Mouse (Mus musculus) brain, embryonic 18.5 days (tissue): ENCODE measurements around the gene Ccdc51.

Experiments used
- DNase-seq: peaks from one replicate; pipeline ENCODE4 v3.0.0-alpha.2; 2012; ENCODE audit warnings: low read depth, low spot score

Ccdc51 gene

GRCm38 (mm10) chr9:109057543-109057942, 24.8 kb upstream of the Ccdc51 start:
- no peak for DNase-seq

- no peak for DNase-seq
These were observed 24.1 kb upstream of the Ccdc51 start for GRCm38 (mm10) chr9:109058006-109058765.

DNA sequence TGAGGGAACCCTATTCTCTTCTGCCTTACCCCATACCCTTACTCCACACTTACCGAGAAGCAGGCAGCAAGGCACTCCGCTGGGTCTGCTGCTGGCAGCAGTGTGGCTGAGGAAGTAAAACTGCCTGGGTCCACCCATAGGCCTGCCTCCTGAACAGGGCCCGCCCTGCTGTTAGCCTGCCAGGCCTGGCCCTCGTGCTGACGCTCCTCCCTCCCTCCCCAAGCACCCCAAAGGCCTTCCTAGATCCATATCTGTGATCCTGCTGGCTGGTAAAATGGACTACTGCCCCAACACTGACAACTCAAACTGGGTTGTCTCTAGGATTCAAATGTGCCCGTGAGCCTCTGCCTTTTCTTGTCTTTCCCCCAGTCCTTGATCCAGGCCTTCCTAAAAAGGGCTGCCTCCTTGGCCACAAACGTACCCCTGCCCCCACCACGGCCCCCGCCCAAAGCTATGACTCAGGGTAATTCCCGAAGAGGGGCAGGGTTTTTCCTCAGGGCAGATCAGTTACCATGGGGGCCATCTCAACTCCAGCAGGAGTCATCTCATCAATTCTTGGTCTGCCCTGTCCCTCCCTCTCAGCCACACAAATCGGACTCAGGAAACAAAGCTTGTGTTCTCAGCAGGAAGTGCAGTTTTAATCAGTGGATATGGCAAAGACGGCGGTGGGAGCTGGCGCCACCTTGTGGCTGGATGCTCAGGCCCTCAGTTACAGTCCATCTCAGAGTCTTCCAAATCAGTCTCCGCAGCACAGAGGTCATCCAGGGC, 23.0 kb upstream of the Ccdc51 start, which contains the start of gene Trex1:
TSS of gene Trex1 (minus strand) at position 599 of the 768 bp plus-strand sequence.
- DNase-seq = peak; percentile 50

DNA sequence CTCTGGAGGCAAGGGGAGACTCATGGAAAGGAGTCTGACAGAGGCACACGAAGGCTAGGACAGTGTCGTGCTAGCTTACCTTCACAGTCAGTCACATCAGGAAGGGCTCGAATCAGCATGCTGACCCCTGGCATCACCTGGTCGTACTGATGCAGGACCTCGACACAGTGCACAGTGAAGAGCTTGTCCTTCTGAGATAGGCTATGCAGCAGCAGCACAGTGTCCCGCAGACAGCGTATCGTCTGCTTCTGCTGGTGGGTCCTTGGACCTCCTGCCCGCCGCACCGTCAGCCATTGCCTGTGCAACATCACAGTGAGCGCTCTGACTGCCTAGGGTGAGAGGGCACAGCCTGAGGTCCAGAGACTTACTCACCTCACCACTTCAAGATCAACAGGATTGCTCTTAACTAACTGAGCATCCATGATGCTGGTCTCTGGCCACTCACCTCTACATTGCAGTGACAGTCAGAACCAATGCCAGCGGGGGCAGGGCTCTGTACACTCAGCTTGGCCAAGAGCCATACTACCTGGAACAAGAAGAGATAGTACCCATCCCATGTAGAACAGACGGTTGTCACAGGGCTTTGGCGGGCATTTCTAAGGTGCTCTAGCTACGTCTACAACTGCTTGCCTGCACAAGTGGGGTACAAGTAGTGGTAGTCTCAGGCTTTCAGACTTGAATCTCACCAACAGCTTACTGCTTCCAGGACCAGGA, 22.0 kb upstream of the Ccdc51 start:
- no peak for DNase-seq

GRCm38 (mm10) chr9:109060898-109061295, 21.4 kb upstream of the Ccdc51 start:
- DNase-seq = no peak

DNA sequence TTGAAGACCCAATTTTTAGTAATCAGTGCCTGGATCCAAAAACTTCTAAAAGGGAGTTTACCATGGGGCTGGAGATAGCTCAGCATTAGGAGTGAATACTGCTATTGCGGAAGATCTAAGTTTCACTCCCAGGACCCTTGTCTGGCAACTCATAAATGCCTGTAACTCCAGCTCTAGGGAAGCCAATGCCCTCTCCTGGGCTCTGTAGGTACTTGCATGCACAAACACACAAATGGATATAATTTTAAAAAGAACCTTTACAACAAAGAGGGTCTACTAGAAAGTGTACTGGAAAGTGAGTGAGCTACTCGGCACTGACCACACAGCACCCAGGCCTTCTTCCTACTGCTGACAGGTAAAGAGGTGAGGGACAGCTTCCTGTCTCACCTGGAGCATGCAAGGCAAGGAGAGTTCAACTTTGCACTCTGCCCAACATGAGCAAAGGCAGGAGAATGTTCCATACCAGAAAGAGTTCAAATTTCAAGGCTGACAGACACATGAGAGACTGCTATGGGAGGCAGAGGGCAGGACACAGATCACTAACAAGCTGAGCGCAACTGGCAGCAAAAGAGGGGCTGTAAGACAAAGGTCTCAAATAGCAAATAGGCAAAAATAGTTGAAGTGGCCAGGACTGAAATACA, 14.1 kb upstream of the Ccdc51 start:
- no peak for DNase-seq

- peak; percentile 85 for DNase-seq
These were observed 8.4 kb upstream of the Ccdc51 start, which contains the start of gene Atrip for GRCm38 (mm10) chr9:109073661-109074573. TSS of gene Atrip (minus strand) at chr9:109074124.

- DNase-seq = no peak
These were observed 1.8 kb upstream of the Ccdc51 start for GRCm38 (mm10) chr9:109080516-109080915.

DNA sequence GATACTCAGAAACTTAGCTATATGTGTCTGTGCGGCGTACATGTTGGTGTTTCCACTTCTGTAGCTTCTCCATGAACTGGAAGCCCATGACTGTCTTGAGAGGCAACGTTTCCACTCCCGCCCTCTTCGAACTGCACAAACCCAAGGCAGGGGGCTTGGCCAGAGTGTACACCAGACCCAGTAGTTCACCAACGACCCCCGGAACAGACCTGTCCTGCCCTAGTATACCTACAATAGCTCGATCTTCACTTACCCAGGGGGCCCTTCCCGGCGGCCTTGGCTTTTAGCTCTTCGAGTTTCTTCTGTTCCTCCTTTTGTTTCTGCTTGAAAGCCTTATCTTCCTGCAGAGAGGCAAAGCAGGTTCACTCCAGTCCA, 557 bp upstream of the Ccdc51 start:
- no peak for DNase-seq

GRCm38 (mm10) chr9:109084922-109085321, 2.6 kb downstream of the Ccdc51 start:
- DNase-seq = no peak

- no peak for DNase-seq
These were observed 5.7 kb downstream of the Ccdc51 start for GRCm38 (mm10) chr9:109087987-109088386.

GRCm38 (mm10) chr9:109090446-109090845, 8.2 kb downstream of the Ccdc51 start:
- DNase-seq = no peak

GRCm38 (mm10) chr9:109091802-109092201, 9.5 kb downstream of the Ccdc51 start:
- DNase-seq = no peak

GRCm38 (mm10) chr9:109092799-109093198, 10.5 kb downstream of the Ccdc51 start:
- DNase-seq = no peak

DNA sequence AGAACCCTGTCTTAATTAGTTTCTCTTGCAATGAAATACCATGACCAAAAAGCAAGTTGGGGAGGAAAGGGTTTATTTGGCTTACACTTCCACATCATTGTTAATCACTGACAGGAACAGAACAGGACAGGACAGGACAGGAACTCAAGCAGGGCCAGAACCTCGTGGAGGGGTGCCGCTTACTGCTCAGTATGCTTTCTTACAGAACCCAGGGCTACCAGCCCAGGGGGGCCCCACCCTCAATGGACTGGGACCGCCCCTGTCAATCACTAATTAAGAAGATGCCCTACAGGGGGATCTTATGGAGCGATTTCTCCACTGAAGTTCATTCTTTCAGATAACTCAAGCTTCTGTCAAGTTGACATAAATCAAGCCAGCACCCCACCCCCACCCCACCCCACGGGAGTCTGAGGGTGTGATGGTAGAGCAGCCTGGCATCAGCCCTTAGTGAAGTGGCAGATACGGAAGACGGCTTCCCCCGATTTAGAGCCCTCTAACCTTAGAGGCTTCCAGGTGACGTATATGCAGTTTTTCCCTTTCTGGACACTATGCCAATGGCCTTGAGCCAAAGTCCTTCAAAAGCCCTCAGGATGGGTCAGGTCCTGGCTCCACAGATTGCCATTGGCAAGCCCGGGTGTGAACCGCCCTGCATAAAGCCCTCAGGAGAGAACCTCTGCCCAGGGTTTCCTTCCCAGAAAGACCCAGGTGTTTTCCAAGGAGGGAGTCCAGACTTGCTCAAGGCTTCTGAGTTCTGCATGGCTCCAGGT, 11.7 kb downstream of the Ccdc51 start:
- DNase-seq = no peak

DNA sequence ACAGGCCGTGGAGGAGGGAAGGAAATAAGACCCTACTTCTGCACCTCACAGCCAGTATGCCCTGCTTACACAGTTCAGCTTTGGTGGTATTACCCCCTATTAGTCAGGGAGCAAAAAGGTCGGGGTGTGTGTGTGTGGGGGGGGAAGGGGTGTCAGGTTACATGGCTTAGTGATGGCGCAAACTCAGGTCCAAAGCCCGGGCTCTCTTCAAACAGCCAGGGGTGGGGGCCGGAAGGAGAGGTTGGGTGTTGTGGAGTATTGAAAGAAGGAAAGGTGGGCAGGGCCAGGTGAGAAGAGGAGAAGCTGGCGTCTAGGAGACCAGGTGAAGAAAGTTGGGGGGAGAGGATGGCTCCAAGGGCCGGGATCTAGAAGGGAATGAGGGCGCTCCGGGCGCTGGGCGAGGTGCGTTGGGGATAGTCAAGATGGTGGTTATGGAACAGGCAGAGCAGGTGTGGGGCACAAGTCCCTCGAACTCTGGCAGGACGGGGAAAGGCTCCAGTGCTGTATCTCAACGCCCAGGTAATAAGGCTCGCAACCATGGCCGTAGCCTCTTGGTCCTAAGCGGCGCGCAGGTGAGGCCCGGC, 12.4 kb downstream of the Ccdc51 start:
- no peak for DNase-seq

- peak; percentile 76 for DNase-seq
These were observed 13.1 kb downstream of the Ccdc51 start, which contains the start of gene Plxnb1 for GRCm38 (mm10) chr9:109095137-109095982. TSS of gene Plxnb1 (plus strand) at chr9:109095389.

GRCm38 (mm10) chr9:109096251-109096661, 14.0 kb downstream of the Ccdc51 start:
- no peak for DNase-seq
